Mouse (Mus musculus) right cerebral cortex, adult 18-20 months (tissue): Measurements from ENCODE around the gene Mapk14.
"Not testable (repeated sequence)": the region's sequence is repeated elsewhere in the genome, so short reads cannot be mapped to it uniquely, and the experiment has no call there.

ENCODE experiments used
- DNase-seq: peaks from one replicate; pipeline ENCODE4 v3.0.0; 2022; ENCODE audit warnings: mixed read lengths

Mapk14 gene

DNA sequence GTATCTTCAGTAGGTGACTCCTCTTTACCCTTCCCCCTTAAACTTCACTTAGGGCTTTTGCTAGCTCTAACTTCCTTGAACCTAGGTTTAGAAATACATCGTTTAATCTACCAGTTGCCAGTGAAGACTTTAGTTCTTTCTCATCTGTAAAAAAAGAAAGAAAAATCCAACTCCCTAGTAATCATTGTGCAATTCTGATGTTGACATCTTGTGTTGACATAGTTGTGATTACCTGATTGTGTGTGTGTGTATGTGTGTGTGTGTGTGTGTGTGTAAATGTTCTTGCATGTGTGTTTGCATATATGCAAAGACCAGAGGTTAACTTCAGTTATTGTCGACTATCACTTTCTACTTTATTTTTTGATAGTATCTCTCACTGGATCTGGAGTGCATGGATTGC lies 7.5 kb downstream of the Mapk14 start:
- DNase-seq, result no peak

DNA sequence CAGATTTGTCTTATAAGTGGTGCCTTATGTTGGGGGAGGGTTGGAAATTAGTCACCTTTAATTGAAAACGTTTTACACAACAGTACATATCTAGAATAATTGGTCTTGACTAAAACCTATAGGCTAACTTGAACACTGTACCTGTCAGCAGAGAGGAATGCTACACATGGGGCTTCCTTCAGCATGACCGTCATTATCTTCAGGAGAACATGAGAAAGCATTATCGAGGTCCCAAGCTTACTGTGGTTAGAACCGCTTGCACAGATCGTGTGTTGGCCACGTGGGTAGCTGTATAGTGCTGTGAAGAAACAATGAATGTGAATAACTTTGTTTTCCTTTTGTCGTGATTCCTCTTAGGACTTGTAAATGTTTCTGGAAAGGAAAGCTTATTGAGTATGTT lies 8.7 kb downstream of the Mapk14 start:
- DNase-seq, result no peak

DNA sequence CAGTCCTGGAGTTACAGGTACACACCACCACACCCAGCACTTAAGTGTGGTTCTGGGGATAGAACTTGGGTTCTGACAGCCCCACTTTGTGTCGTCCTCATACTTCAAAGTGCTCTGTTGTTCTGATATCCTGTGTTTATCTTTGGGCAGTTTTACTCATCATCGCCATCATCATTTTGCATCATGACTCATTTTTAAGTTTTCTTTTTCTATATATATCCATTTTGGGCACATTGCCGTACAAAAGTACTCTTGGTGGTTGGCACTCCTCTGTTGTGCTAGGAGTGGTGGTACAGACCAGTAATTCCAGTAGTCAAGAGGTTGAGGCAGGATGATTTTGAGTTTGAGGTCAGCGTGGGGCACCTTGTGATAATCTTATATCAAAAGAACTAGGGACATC lies 10.0 kb downstream of the Mapk14 start:
- DNase-seq, result no peak

DNA sequence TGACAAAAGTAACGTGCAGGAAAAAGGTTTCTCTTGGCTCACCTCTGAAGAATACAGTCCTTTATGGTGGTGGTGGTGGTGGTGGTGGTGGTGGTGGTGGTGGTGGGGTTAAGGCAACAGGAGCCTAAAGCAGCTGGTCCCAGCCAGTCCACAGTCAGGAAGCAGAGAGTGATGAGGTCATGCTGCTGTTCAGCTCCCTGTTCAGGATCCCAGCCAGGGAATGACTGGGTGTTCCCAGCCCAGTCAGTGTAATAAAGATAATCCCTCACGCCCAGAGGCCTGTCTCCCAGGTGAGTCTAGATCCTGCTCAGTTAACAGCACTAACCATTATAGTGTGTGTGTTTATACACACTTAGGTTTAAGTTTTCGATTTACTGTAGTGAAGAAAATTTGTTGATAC lies 10.6 kb downstream of the Mapk14 start:
- DNase-seq, result no peak

DNA sequence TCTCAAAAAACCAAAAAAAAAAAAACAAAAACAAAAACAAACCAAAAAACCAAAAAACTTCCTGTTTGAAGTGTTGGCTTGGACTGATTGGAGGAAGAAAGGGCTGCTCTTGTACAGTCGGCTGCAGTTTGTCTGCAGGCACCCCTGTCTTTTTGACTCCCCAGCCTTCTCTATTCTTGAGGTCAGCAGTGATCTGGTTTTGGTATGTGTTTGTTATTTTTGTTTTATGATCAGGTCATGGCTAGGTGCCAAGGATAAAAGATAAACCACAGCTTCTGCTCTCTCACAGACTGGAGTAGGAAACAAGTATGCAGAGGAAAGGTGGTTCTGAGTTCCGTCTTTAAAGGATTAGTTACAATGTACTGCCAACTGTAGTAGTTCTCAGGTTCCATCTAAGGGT lies 11.5 kb downstream of the Mapk14 start:
- no peak for DNase-seq

DNA sequence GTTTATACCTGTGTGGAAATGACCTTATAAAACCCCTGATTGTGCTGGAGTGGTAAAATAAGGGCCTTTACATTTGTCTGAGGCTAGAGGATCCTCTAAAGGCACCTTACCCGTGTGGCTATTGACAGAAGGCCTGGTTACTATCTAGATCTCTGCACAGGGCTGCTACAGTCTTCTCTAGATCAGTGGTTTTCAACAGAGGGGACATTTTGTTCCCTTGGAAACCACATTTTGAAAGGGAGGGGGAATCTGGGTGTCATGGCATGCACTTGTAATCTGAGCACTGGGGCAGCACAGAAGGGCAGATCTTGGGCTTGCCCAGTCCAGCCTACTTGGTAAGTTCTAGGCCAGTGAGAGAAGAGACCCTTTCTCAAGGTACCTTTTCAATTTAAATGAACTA lies 15.6 kb downstream of the Mapk14 start:
- DNase-seq, result no peak

DNA sequence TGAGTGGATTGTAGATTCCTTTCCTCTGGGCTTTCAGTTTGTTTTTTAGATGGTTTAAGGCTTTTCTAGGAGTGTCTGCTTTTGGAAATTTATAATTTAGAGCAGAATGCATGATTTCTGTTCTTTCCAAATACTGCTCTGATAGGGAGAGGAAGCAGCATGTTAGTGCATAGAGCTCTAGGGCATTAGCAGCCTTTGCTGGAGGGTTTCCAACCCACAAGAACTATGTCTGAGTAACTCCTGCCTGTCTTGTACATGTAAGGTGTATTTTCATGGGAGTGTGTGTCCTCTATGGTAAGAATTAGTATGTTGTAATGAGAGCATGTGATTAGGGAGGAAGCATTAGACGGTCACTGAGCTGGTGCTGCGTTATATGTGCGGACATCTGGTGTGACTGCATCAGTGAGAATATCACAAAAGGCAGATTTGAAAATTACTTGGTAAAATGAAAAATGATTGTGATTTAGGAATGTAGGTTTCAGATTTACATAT lies 16.1 kb downstream of the Mapk14 start:
- no peak for DNase-seq

DNA sequence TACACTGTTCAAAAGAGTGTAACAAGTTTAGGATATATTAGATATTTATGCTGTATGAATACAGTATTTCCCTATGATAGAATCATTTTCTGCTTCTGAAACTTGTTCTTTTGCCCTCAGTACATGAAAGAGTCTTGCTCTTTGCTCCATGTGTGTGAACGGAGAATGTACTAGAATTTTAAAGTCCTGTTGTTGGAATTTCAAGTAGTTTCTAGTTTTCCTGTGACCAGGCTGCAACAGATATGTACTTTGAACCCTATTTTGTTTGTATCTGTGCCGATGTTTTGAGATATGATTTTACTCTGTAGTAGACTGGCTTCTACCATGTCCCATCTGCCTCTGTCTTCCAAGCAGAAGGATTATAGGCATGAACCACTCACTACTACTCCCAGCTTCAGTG lies 16.7 kb downstream of the Mapk14 start:
- DNase-seq, result no peak

DNA sequence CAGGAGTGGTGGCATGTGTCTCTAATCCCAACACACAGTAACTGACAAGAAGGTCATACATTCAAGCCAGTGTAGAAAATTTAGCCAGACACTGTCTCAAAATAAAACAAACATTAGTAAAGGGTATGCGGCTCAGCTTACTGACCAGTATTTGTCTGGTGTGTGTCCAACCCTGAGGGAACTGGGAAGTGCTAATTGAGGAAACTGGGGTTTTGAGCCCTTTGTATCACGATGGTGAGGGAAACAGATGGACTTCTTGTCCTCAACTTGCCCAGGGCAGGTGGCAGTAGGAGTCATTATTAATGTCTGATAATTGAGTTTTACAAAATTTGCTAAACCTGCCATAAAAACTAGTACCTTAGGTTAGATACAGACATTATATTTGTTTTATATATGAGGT lies 17.9 kb downstream of the Mapk14 start:
- no peak for DNase-seq

DNA sequence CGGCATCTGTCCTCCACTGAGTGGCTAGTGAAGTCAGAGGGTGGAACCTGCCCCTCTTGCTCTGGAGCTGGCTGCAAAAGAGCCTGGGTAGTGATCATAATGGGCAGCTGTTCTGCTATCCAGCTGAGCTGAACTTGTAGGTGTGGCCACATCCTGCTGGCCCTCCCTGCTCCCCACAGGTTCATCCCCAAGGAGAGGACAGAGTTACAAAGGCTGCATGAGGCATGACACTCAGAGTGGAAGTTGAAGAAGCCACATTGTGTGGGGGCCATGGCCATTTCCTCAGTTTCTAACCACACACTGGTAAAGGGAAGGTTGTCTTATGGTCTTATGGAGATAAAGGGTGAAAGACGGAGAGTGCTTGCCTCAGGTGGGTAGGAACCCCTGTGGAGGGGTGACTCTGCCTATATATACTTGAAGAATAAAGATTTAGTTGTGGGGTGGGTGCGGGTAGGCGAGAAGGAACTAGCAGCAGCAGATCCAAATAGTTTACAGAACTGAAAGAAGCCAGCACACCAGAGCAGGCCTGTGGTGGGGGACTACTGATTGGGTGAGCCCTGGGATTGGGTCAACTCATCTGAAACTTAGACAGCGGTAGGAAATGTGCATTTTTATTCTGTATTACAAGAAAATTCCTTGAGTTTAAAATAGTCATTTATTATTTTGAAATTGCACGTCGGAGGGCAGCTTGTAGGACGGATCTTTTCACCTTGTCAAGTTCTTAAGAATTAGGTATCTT lies 18.6 kb downstream of the Mapk14 start:
- no peak for DNase-seq

DNA sequence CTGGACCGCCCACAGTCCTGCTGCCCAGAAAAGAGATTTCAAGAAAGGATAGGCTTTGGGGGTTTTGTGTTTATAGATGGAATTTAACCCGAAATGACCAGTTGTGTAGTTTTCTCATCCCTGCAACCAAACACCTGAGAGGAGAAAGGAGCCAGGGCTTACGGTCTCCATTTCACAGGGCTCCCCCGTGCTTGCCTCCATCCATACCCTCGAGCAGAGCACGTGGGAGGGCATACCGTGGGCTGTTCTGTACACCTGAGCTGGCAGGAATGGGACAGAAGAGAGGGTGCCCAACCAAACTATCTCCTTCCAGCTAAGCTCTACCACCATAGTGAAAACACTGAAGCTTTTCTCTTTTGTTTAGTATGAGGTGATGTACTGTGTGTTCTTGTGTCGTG lies 19.2 kb downstream of the Mapk14 start:
- no peak for DNase-seq

DNA sequence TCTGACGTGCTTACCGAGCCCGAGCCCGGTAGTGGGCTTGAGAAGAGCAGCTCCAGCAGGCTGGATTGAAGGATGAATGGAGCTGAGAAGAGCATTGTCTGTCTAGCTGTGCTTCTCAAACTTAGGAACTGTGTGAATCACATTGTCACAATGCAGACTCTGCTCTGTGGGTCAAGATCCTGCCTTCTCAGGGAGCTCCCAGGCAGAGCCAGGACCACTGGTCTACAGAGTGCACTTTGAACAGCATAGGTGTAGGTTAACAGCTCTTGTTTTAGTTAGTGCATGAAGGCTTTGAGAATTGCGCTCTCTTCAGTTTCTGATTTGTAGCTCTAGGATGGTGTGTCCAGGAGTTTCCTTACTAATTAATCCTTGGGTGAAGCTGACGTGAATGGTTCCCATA lies 20.1 kb downstream of the Mapk14 start:
- DNase-seq, result no peak

DNA sequence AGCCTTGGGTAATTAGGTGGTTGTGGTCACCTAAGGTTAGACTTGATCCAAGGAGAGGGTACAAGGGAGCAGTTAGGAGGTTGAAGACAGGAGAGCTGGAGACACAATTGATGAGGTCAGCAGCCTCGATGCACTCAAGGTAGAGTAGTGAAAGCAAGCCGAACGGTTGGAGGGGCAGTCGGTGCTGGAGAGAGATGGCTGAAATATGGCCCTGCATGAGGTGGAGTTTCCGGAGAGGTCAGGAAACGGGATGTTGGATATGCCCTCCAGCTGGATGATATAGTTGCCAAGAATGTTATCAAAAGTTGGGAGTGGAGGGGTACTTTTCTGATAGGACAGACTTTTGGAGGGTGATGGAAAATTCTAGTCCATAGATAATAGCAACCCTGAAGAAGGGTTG lies 21.2 kb downstream of the Mapk14 start:
- no peak for DNase-seq

DNA sequence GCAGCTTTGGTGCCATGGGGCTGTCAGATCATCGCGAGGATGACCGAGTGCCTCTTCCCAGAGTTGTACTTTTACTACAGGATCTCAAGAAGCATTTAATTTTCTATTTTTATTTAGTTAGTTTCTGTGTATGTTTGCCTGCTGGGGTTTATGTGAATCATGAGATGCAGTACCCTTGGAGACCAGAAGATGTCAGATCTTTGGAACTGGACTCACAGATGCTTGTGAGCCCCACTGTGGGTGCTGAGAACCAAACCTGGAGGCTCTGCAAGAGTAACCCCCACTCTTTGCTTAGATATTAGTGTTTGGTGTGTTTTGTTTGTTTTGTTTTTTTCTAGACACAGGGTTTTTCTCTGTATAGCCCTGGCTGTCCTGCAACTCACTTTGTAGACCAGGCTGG lies 22.9 kb downstream of the Mapk14 start:
- DNase-seq, result no peak

DNA sequence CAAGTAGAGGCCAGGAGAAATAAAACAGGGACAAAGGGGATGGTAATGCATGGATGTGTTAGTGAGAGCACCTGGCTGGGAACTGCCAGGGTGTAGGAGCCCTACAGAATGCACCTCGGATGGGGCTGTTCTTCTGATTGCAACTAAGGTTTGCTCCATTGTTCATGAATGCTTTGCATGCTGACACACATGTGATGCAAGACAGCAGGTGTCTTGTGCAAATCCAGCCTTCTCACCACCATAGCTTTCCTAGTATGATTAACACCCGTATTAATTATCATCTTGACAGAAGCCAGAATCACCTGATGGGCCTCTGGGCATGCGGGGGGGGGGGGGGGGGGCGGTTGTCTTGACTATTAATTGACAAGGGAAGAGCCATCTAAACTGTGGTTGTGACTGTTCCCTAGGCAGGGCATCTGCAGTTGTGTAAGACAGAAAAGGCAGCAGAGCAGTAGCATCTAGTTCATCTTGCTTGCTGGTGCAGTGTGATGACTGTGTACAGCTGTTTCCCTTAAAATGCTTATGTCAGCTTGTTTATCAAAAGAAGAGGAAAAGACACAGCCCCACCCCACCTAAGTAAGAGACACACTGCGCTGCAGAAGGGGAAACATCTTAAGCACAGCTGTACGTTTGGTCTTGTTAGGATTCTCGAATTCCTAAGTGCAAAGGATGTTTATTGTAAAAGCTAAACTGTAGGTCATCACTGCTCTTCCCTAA lies 24.9 kb downstream of the Mapk14 start:
- DNase-seq, result no peak

DNA sequence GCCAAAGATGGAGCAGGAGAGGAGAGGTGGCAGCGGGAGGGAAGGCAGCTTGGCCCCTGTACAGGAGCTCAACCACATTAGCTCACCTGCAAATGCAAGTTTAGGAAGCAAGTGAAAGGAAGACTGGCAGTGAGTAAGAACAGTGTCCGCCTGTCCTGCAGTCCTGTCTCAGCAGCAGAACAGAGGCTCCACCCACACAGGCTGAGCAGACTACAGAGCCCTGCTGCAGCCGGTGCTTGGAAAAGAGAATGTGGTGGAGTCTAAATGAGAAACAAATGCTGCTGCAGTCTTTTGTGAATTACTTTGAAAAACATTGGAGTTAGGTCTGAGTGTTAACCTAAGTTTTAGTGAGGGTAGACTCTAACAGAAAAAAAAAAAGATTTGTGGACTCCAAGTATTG lies 26.4 kb downstream of the Mapk14 start:
- DNase-seq, result no peak

DNA sequence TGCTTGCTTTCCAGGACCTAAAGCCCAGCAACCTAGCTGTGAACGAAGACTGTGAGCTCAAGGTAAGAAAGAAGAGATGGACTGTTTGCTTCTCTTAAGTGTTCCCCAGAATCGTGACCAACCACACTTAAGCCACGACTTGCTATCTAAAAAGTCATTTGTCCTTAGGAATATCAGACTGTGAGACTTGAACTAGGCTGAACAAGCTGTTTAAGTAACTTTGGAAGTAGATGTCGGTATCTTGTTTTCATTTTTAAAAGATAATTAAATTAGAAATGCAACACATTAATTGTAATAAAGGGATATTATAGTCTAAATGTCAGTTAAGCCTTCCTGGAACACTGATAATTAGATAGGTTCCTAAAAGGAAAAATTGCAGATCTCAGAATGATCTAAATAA lies 34.7 kb downstream of the Mapk14 start, which contains the start of gene AC170998.1:
TSS of gene AC170998.1 (plus strand) at position 301 of the 400 bp plus-strand sequence.
- no peak for DNase-seq

DNA sequence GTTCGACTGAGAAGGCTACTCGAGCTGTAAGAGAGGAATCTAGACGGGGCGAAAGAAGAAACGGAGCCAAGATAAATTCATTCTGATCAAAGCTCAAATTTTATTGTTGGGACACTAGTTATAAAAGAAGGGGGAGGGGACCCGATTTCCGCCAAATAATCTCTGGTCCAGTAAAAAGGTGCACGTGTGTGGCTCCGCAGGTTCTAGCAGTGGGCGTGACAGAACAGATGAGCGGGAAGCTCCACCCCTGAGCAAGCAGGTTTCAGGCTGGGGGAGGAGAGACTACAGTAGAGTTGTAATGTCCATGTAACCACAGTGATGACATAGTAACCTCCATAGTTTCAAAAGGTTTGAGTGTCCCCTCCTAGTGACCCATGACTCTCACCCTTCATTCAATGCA lies 36.4 kb downstream of the Mapk14 start:
- not testable (repeated sequence) for DNase-seq

DNA sequence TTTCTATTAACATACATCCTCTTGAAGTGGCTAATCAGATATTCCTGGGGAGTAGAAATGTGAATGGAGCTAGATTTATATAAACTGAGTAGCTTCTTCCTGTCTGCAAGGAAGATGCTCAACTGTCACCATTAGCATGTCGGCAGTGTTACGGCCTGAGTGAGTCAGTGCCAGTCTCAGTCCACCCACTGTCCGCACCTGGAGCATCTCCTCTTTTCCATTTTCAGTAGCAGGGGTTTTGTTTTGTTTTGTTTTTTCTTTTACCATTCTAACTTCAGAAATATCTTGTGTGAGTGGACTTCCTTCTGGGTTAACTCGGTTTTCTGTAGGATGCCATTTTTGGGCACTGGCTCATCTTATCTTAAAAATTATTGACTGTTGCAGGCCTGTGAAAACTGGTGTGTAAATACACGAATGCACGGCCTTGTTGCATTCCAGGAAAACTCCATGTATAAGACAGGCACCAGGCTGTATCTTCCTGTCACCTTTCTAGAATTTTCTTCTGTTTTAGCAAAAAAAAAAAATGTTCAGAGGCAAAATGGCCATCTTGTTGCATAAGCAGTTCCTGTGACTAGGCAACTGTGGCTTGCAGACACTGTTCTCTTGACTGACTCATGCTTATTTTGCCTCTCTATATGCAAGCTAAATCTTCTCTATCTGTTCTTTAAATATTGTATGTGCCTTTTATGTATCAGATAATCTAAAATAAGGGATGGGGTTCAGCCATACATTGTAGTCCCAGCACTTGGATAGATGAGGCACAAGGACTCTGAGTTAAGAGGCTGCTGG lies 44.4 kb downstream of the Mapk14 start:
- peak; percentile 29 for DNase-seq

DNA sequence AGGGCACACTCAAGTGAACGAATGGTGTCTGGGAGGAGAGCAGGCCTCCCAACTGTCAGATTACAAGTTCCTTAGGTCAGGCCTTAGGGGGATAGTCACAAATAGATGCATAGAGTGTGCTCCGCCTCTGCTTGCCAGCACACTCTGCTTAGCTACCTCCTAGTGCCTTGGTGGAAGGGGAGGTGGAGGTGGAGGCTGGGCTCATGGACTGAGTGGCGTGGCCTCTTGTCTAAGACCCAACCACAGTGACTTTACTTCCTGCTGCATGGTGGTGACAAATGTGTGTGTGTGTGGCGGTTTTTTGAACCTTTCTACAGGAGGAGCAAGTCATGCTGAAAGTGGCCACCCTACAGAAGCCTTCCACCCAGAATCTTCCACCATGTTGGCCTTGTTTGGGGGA lies 45.4 kb downstream of the Mapk14 start:
- no peak for DNase-seq

DNA sequence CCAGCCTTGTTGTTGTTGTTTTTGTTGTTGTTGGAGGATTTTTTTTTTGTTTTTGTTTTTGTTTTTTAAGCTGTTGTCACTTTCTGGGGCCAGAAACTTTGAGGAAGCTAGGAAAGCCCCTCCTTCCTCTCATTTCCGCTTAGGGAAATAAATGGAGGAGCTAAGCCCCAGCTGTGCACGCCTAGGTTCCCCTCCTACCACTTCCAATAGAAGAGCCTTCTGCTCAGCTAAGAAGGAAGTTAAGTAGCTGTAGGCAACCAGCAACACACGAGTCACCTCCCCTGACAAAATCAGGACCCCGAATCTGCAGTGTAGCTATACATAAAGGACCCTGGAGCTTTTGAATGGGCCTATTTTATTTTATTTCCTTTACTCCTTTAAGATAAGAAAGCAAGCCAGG lies 46.8 kb downstream of the Mapk14 start:
- no peak for DNase-seq

DNA sequence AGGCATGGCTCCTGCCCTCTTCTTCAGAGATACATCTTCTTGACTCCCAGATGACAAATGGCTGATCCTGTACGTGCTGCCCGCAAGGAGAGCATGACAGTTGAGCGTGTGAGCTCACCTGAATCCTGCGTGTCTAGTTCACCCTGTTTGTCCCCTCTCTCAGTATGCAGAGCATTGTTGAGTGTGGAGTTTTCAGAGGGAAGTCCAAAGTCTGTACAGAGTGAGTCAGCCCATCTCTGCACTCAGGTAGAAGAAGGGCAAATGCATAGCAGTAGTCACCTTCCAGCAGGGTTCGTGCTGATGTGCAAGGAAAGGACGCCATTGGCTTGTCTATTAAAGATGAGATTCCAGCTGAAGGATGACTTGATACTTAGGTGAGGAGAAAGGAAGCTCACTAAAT lies 48.1 kb downstream of the Mapk14 start:
- DNase-seq, result no peak

DNA sequence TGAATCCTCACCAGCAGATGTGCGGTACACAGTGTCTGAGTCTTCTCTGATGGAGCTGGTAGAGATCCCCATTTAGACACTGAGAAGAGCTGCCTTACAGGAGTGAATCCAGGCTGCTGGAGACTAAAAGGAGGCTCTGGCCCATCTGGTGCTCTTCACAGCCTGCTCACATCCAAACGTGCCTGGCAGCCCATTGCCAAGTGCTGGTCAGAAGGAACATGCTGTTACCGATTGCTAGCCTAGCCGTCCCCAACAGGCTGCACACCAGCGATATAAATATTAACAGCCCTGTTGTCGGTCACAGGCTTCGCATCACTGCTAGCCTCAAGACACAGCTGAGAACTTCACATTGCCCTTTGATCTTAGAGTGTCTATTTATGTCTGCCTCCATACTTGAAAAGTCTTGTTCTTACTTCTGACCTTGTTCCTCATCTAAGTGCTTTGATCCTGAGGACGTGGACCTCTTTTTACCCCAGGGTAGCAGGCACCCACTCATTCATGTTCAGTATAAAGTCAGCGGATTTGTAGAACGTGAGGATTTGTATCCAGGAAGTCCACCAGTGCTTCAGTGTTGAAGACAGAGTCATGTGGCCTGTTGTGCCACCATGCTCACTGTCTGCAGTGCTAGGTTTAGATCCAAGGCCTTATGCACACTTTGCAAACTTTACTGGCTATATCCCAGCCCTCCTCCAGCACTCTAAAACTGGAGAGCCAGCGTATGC lies 52.2 kb downstream of the Mapk14 start:
- peak; percentile 80 for DNase-seq
